Mouse (Mus musculus) E14TG2a.4 (cell line): ENCODE data around the gene Gosr1.

Source experiments
- CTCF ChIP-seq: conservative IDR thresholded peaks from 2 replicates; pipeline ENCODE4 v1.5.1; 2014; ENCODE audit warnings: low read length
- NANOG ChIP-seq: IDR thresholded peaks from 2 replicates; pipeline ENCODE4 v1.6.1; 2014; ENCODE audit warnings: borderline replicate concordance, low read length, mixed read lengths
- POU5F1 ChIP-seq: IDR thresholded peaks from 2 replicates; pipeline ENCODE4 v1.6.1; 2014; ENCODE audit warnings: low read length, borderline replicate concordance

DNA sequence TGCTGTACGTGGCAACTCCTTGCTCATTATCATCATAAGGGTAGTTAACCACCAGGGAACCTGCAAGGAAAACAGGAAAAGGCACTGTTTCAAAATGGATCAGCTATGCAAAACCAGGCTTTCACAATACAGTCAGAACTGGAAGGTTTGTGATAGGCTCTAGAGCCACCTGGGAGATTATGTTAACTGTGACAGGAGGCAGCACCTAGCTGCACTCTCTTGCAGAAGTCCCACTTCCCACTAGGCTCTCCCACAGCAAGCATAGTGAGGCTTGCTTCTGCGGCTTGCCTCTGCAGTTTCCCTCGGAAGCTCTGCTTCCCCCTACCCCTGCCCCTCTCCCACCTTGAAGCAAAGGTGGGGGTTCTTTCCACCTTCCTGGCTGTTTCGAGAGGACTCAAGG, 42.6 kb upstream of the Gosr1 start:
- TF ChIP-seq CTCF (no peak), NANOG (no peak), POU5F1 (no peak)
